In genomic region chr9:67573683-67573979, GRCm38 (mm10) we compare ENCODE assay signal across 12 mouse cellular contexts. TPM values are rescaled to one million over a fixed set of nuclear protein-coding genes. Genes with fewer than 3 reads are reported as not detected.
DNase-seq lines count a peak whose midpoint lies in the region; ATAC-seq and TF ChIP-seq lines count a peak whose summit lies in the region.
"Had no signal": no experiment of that assay in that cellular context is flagged by ENCODE, and none has a peak within 500 bp of the region (broad histone marks: within the 10 kb centered on the region; RNA-seq: fewer than 3 reads in every experiment).

No protein-coding gene starts in this region.

- H3K4me2 ChIP-seq in heart, embryonic 12.5 days = no peak overlapping the region
- H3K4me2 ChIP-seq in CH12.LX (ENCODE audit: insufficient read depth, low read depth, poor library complexity, severe bottlenecking) = no peak overlapping the region
- H3K4me2 ChIP-seq in forebrain, embryonic 12.5 days = no peak overlapping the region
- H3K4me2 ChIP-seq in liver, embryonic 11.5 days = no peak overlapping the region
- H3K4me2 ChIP-seq: liver, embryonic 15.5 days had no signal

- dilution Hi-C loops in CH12.LX (cut with MboI; ENCODE audit: extremely low pct_ligation_motif_present, extremely low pct_unique_long_range_greater_than_20kb, low sequenced_read_pairs) = no loop called here

- no peaks in the 10 kb centered on the region for H3K36me3 ChIP-seq in heart, embryonic 12.5 days
- no peaks in the 10 kb centered on the region for H3K36me3 ChIP-seq in CH12.LX (replicated peaks in 1 of 2; ENCODE audit: control insufficient read depth in 1 of 2, insufficient read depth in 1 of 2, low read length in 1 of 2)
- no peaks in the 10 kb centered on the region for H3K36me3 ChIP-seq in forebrain, embryonic 12.5 days (replicated peaks)
- H3K36me3 ChIP-seq in limb, embryonic 10.5 days = no peaks in the 10 kb centered on the region
- H3K36me3 ChIP-seq in liver, embryonic 11.5 days (ENCODE audit: control insufficient read depth, insufficient read depth, low read length) = no peaks in the 10 kb centered on the region
- H3K36me3 ChIP-seq: liver, embryonic 15.5 days had no signal

- TF ChIP-seq CTCF in CH12.LX (conservative IDR thresholded peaks at IDR 0.05 in 1 of 2, IDR thresholded peaks at IDR 0.05 in 1 of 2; ENCODE audit: low read depth in 2 of 2, low read length in 2 of 2) = no peak

- no peaks in the 10 kb centered on the region for H3K27me3 ChIP-seq in heart, embryonic 12.5 days (replicated peaks)
- no peaks in the 10 kb centered on the region for H3K27me3 ChIP-seq in CH12.LX (replicated peaks)
- no peaks in the 10 kb centered on the region for H3K27me3 ChIP-seq in forebrain, embryonic 12.5 days
- no peaks in the 10 kb centered on the region for H3K27me3 ChIP-seq in limb, embryonic 10.5 days (ENCODE audit: low read depth, poor library complexity, severe bottlenecking)
- no peaks in the 10 kb centered on the region for H3K27me3 ChIP-seq in liver, embryonic 11.5 days (replicated peaks; ENCODE audit: control insufficient read depth, insufficient read depth, low read length)
- H3K27me3 ChIP-seq: liver, embryonic 15.5 days had no signal

- H3K27ac ChIP-seq in heart, embryonic 12.5 days (ENCODE audit: poor library complexity, severe bottlenecking) = peak overlapping the region; percentile 46
- no peak overlapping the region for H3K27ac ChIP-seq in CH12.LX (ENCODE audit: insufficient read depth, low read depth)
- peak overlapping the region; percentile 25; the same call in 1 of the 2 replicates for H3K27ac ChIP-seq in forebrain, embryonic 12.5 days
- H3K27ac ChIP-seq in limb, embryonic 10.5 days = 0 out of 2 replicates have a peak overlapping the region, but pooled peaks have one; percentile 15
- H3K27ac ChIP-seq in liver, embryonic 11.5 days (ENCODE audit: low read depth, low read length) = no peak overlapping the region
- H3K27ac ChIP-seq: liver, embryonic 15.5 days had no signal

- H3K79me2 ChIP-seq in CH12.LX (replicated peaks; ENCODE audit: control insufficient read depth, extremely low read depth, insufficient read depth, poor library complexity, severe bottlenecking) = no peaks in the 10 kb centered on the region

- no peak for TF ChIP-seq POLR2A in CH12.LX (IDR thresholded peaks at IDR 0.05; ENCODE audit: low read depth, low read length)

- no peak for ATAC-seq in heart, embryonic 12.5 days (ENCODE audit: insufficient number of reproducible peaks, low FRiP score)
- ATAC-seq in forebrain, embryonic 12.5 days (ENCODE audit: low FRiP score) = no peak
- no peak for ATAC-seq in liver, embryonic 11.5 days (replicated peaks; ENCODE audit: low FRiP score)

- 0 out of 2 replicates have a peak overlapping the region, but pooled peaks have one; percentile 50 for H3K9ac ChIP-seq in heart, embryonic 12.5 days
- H3K9ac ChIP-seq in CH12.LX (ENCODE audit: insufficient read depth, low read depth) = no peak overlapping the region
- no peak overlapping the region for H3K9ac ChIP-seq in forebrain, embryonic 12.5 days
- no peak overlapping the region for H3K9ac ChIP-seq in liver, embryonic 11.5 days (ENCODE audit: low read depth, low read length)
- H3K9ac ChIP-seq: liver, embryonic 15.5 days had no signal

- WGBS in heart, embryonic 12.5 days = 34% methylated on average over 3 of the region's 3 CpGs
- WGBS in forebrain, embryonic 12.5 days = 51% methylated on average over 3 of the region's 3 CpGs
- WGBS in limb, embryonic 10.5 days = 45% methylated on average over 3 of the region's 3 CpGs
- WGBS in liver, embryonic 11.5 days = 50% methylated on average over 3 of the region's 3 CpGs

- H3K9me3 ChIP-seq in heart, embryonic 12.5 days (replicated peaks) = no peaks in the 10 kb centered on the region
- no peaks in the 10 kb centered on the region for H3K9me3 ChIP-seq in CH12.LX (replicated peaks; ENCODE audit: low read length)
- H3K9me3 ChIP-seq in forebrain, embryonic 12.5 days = no peaks in the 10 kb centered on the region
- H3K9me3 ChIP-seq in limb, embryonic 10.5 days (replicated peaks) = no peaks in the 10 kb centered on the region
- no peaks in the 10 kb centered on the region for H3K9me3 ChIP-seq in liver, embryonic 11.5 days (ENCODE audit: control insufficient read depth, low read length)
- H3K9me3 ChIP-seq: liver, embryonic 15.5 days had no signal

- no peak for TF ChIP-seq EP300 in CH12.LX (IDR thresholded peaks at IDR 0.05; ENCODE audit: low read length)

- in situ Hi-C loops in CH12.LX (cut with MboI; ENCODE audit: low pct_ligation_motif_present, low pct_unique_long_range_greater_than_20kb, low sequenced_read_pairs) = no loop called here

- DNase-seq in heart, postnatal 36 days = no peak
- DNase-seq in CH12.LX (ENCODE audit: extremely low read depth) = peak; percentile 10
- no peak for DNase-seq in limb, embryonic 10.5 days (ENCODE audit: low spot score)
- DNase-seq in kidney, postnatal 10 days = no peak
- DNase-seq in liver, embryonic 11.5 days (ENCODE audit: low spot score) = no peak
- no peak for DNase-seq in right cerebral cortex, postnatal 25 days
- DNase-seq: adrenal gland, adult 8-10 months; gastrocnemius, postnatal 14 days had no signal

- H3K4me1 ChIP-seq in heart, embryonic 12.5 days (replicated peaks) = peaks cover 51% of the 10 kb centered on the region
- peaks cover 0 to 31% of the 10 kb centered on the region in 2 experiments; a peak in 2 of 4 replicates for H3K4me1 ChIP-seq in CH12.LX (ENCODE audit: control insufficient read depth in 1 of 2, insufficient read depth in 2 of 2)
- H3K4me1 ChIP-seq in forebrain, embryonic 12.5 days = peaks cover 19% of the 10 kb centered on the region
- H3K4me1 ChIP-seq in limb, embryonic 10.5 days = peaks cover 32% of the 10 kb centered on the region
- H3K4me1 ChIP-seq in liver, embryonic 11.5 days (replicated peaks; ENCODE audit: control insufficient read depth, insufficient read depth, low read length) = no peaks in the 10 kb centered on the region
- H3K4me1 ChIP-seq: liver, embryonic 15.5 days had no signal

- intact Hi-C loops in heart, postnatal 36 days (cut with DNase I) = no loop called here

- TF ChIP-seq RAD21 in CH12.LX (IDR thresholded peaks at IDR 0.05; ENCODE audit: low read depth, low read length) = no peak

- H3K4me3 ChIP-seq in heart, embryonic 12.5 days = no peak overlapping the region
- H3K4me3 ChIP-seq in CH12.LX (replicated peaks in 1 of 3; ENCODE audit: low read depth in 2 of 3, low read length in 2 of 3, poor library complexity in 1 of 3) = no peak overlapping the region
- H3K4me3 ChIP-seq in forebrain, embryonic 12.5 days (replicated peaks) = no peak overlapping the region
- no peak overlapping the region for H3K4me3 ChIP-seq in limb, embryonic 10.5 days
- H3K4me3 ChIP-seq in liver, embryonic 11.5 days (ENCODE audit: low read depth, low read length) = no peak overlapping the region
- H3K4me3 ChIP-seq: liver, embryonic 15.5 days had no signal

TF ChIP-seq in CH12.LX, 34 proteins besides CTCF, POLR2A, EP300 and RAD21:
- TF ChIP-seq MYC (IDR thresholded peaks at IDR 0.05; ENCODE audit: low read depth, low read length) (no peak), USF1 (IDR thresholded peaks at IDR 0.05; ENCODE audit: low read depth, low read length) (no peak), ZKSCAN1 (IDR thresholded peaks at IDR 0.05; ENCODE audit: borderline replicate concordance, low read depth, low read length) (no peak), MAX (IDR thresholded peaks at IDR 0.05; ENCODE audit: low read length) (no peak), TBP (conservative IDR thresholded peaks at IDR 0.05; ENCODE audit: low read depth, low read length) (no peak), MAFK (IDR thresholded peaks at IDR 0.05; ENCODE audit: insufficient replicate concordance, low read length) (no peak), CHD1 (IDR thresholded peaks at IDR 0.05; ENCODE audit: low read depth, low read length) (no peak), KAT2A (IDR thresholded peaks at IDR 0.05; ENCODE audit: insufficient replicate concordance, low read length) (no peak), USF2 (conservative IDR thresholded peaks at IDR 0.05; ENCODE audit: low read depth, low read length) (no peak), MAZ (IDR thresholded peaks at IDR 0.05; ENCODE audit: low read depth, low read length) (no peak), MEF2A (IDR thresholded peaks at IDR 0.05; ENCODE audit: borderline replicate concordance, low read depth, low read length) (no peak), CHD2 (IDR thresholded peaks at IDR 0.05; ENCODE audit: low read length) (no peak), ZNF384 (IDR thresholded peaks at IDR 0.05; ENCODE audit: low read depth, low read length) (no peak), SMC3 (IDR thresholded peaks at IDR 0.05; ENCODE audit: low read depth, low read length) (no peak)

RNA-seq across cellular contexts. Expression of gene Tln2, which starts 14.1 kb away (rescaled TPM):
- 57.3 and 58.9 TPM in 2 replicates for polyA plus RNA-seq in heart, embryonic 12.5 days (2016; fragmentation: Nextera tagmentation; extraction: Ambion mirVana)
- 10 to 100 TPM; 80.3 to 90.0 TPM for total RNA-seq in heart, postnatal 36 days (2021)
- total RNA-seq in CH12.LX (2012; rRNA removed) (4.4 TPM in 2 replicates), CH12.LX (2014; rRNA removed) (2.2 and 2.6 TPM in 2 replicates)
- 3.3 and 4.4 TPM in 2 replicates for polyA plus RNA-seq in CH12.LX (2012; ENCODE audit: insufficient read length, low read depth)
- polyA plus RNA-seq in forebrain, embryonic 12.5 days (2016; fragmentation: Nextera tagmentation; extraction: Ambion mirVana) = 17.3 and 17.5 TPM in 2 replicates
- 40.2 and 41.5 TPM in 2 replicates for polyA plus RNA-seq in limb, embryonic 10.5 days (2016; fragmentation: Nextera tagmentation; extraction: Ambion mirVana)
- polyA plus RNA-seq in liver, embryonic 11.5 days (2014; fragmentation: Nextera tagmentation; extraction: Ambion mirVana) = 10.2 and 12.7 TPM in 2 replicates
- total RNA-seq: neutrophil, adult 5-6 weeks had no signal

Comparison
In these comparisons a context has a peak if more than half of its experiments do, and no peak if none do; other contexts are left out.
1. H3K27ac ChIP-seq: peak in heart, embryonic 12.5 days (single experiment), forebrain, embryonic 12.5 days (single experiment) and limb, embryonic 10.5 days (single experiment); none in CH12.LX (single experiment) and liver, embryonic 11.5 days (single experiment).